12 mouse cellular contexts compared by ENCODE assay signal in the genomic region with DNA sequence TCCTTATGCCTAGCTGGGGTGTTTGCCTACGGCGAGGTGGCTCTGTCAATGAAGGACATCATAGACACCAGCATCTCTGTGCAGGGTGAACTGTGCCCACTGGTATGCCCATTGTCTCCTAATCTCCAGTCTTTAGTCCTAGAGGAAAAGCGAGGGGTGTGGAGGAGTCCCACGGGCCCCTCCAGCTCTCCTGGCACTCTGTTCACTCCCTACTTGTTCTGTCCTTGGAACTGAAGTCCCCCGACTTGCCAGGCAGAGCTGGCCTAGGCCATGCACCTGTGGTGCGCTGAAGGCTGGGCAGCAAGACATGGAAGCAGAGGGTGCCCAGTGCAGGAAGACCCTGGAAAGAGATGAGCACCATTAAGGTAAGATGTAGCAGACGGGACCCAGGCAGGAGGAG.
DNase-seq lines count a peak whose midpoint lies in the region; ATAC-seq and TF ChIP-seq lines count a peak whose summit lies in the region.
"Had no signal": no experiment of that assay in that cellular context is flagged by ENCODE, and none has a peak within 500 bp of the region (broad histone marks: within the 10 kb centered on the region; RNA-seq: fewer than 3 reads in every experiment).

No protein-coding gene starts in this region.

- H3K4me3 ChIP-seq in kidney, embryonic 14.5 days (ENCODE audit: low read length): no peak overlapping the region
- no peak overlapping the region for H3K4me3 ChIP-seq in kidney, adult 2 months (ENCODE audit: insufficient read depth, low read depth, low read length)
- no peak overlapping the region for H3K4me3 ChIP-seq in lung, embryonic 15.5 days
- peak overlapping the region; percentile 10 for H3K4me3 ChIP-seq in intestine, embryonic 15.5 days (replicated peaks)
- H3K4me3 ChIP-seq in stomach, embryonic 14.5 days (ENCODE audit: low read depth, low read length): no peak overlapping the region
- H3K4me3 ChIP-seq: forebrain, embryonic 13.5 days; neural tube, embryonic 15.5 days had no signal

- no peak for TF ChIP-seq POLR2A in kidney, adult 2 months (IDR thresholded peaks at IDR 0.05; ENCODE audit: low read depth, low read length)

- peak overlapping the region; percentile 12; the same call in 1 of the 2 replicates for H3K4me2 ChIP-seq in kidney, embryonic 14.5 days (replicated peaks; ENCODE audit: low read depth, low read length)
- H3K4me2 ChIP-seq in lung, embryonic 15.5 days: peak overlapping the region; percentile 25
- H3K4me2 ChIP-seq in intestine, embryonic 15.5 days (replicated peaks): peak overlapping the region; percentile 56
- 0 out of 2 replicates have a peak overlapping the region, but pooled peaks have one; percentile 5 for H3K4me2 ChIP-seq in stomach, embryonic 14.5 days (replicated peaks; ENCODE audit: low read depth, low read length)
- H3K4me2 ChIP-seq: forebrain, embryonic 13.5 days; neural tube, embryonic 15.5 days had no signal

- 0 out of 2 replicates have a peak, but pooled peaks cover 6% of the 10 kb centered on the region for H3K4me1 ChIP-seq in kidney, embryonic 14.5 days (ENCODE audit: control insufficient read depth, insufficient read depth, low read length)
- H3K4me1 ChIP-seq in kidney, adult 2 months (ENCODE audit: control insufficient read depth, insufficient read depth, low read length): peaks cover 2% of the 10 kb centered on the region; the same call in 1 of the 2 replicates
- peaks cover 13% of the 10 kb centered on the region for H3K4me1 ChIP-seq in lung, embryonic 15.5 days
- peaks cover 8% of the 10 kb centered on the region; the same call in 1 of the 2 replicates for H3K4me1 ChIP-seq in intestine, embryonic 15.5 days (replicated peaks)
- no peaks in the 10 kb centered on the region for H3K4me1 ChIP-seq in stomach, embryonic 14.5 days (ENCODE audit: control insufficient read depth, insufficient read depth, low read length)
- H3K4me1 ChIP-seq: forebrain, embryonic 13.5 days; neural tube, embryonic 15.5 days had no signal

- DNase-seq in kidney, adult 2 months: no peak
- no peak for DNase-seq in lung, adult 18-20 months
- DNase-seq in layer of hippocampus, adult 9-10 months (ENCODE audit: low spot score): no peak
- no peak for DNase-seq in cerebellum, adult 11-12 months
- DNase-seq: cerebellum, adult 8-10 months had no signal

- H3K9ac ChIP-seq in kidney, embryonic 14.5 days (ENCODE audit: low read depth, low read length): no peak overlapping the region
- no peak overlapping the region for H3K9ac ChIP-seq in lung, embryonic 15.5 days
- H3K9ac ChIP-seq in intestine, embryonic 15.5 days: peak overlapping the region; percentile 28
- H3K9ac ChIP-seq in stomach, embryonic 14.5 days (replicated peaks; ENCODE audit: low read depth, low read length): no peak overlapping the region
- H3K9ac ChIP-seq: forebrain, embryonic 13.5 days; neural tube, embryonic 15.5 days had no signal

- no peak for ATAC-seq in kidney, embryonic 14.5 days (ENCODE audit: low FRiP score, low TSS enrichment)
- no peak for ATAC-seq in lung, embryonic 15.5 days (ENCODE audit: borderline replicate concordance, extremely low read depth, low FRiP score, low TSS enrichment)
- ATAC-seq in intestine, embryonic 15.5 days: no peak
- no peak for ATAC-seq in stomach, embryonic 14.5 days (ENCODE audit: insufficient number of reproducible peaks, insufficient read depth, low FRiP score, low read depth)
- ATAC-seq: forebrain, embryonic 13.5 days; midbrain, embryonic 16.5 days had no signal

- H3K27ac ChIP-seq in kidney, embryonic 14.5 days (ENCODE audit: low read depth, low read length): peak overlapping the region; percentile 80
- H3K27ac ChIP-seq in kidney, adult 2 months (ENCODE audit: insufficient read depth, low read depth, low read length): no peak overlapping the region
- peak overlapping the region; percentile 91 for H3K27ac ChIP-seq in lung, embryonic 15.5 days
- H3K27ac ChIP-seq in intestine, embryonic 15.5 days: peak overlapping the region; percentile 93
- peak overlapping the region; percentile 89 for H3K27ac ChIP-seq in stomach, embryonic 14.5 days (ENCODE audit: low read length)
- H3K27ac ChIP-seq: forebrain, embryonic 13.5 days; neural tube, embryonic 15.5 days had no signal

- H3K36me3 ChIP-seq in kidney, embryonic 14.5 days (ENCODE audit: control insufficient read depth, insufficient read depth, low read length): no peaks in the 10 kb centered on the region
- H3K36me3 ChIP-seq in kidney, adult 2 months (ENCODE audit: control insufficient read depth, insufficient read depth, low read length): no peaks in the 10 kb centered on the region
- H3K36me3 ChIP-seq in lung, embryonic 15.5 days: no peaks in the 10 kb centered on the region
- H3K36me3 ChIP-seq in intestine, embryonic 15.5 days: no peaks in the 10 kb centered on the region
- H3K36me3 ChIP-seq in stomach, embryonic 14.5 days (ENCODE audit: control insufficient read depth, insufficient read depth, low read length): no peaks in the 10 kb centered on the region
- H3K36me3 ChIP-seq: neural tube, embryonic 15.5 days had no signal

- 89% methylated on average over 7 of the region's 7 CpGs for WGBS in kidney, embryonic 14.5 days
- WGBS in kidney, adult 2 months: 86% methylated on average over 7 of the region's 7 CpGs
- WGBS in lung, embryonic 15.5 days: 64% methylated on average over 7 of the region's 7 CpGs
- WGBS in intestine, embryonic 15.5 days: 65% methylated on average over 7 of the region's 7 CpGs
- 75% methylated on average over 7 of the region's 7 CpGs for WGBS in stomach, embryonic 14.5 days

- no peak for TF ChIP-seq CTCF in kidney, adult 2 months (conservative IDR thresholded peaks at IDR 0.05; ENCODE audit: insufficient read depth, insufficient read length, low read depth, low read length)

- H3K9me3 ChIP-seq in kidney, embryonic 14.5 days (ENCODE audit: control insufficient read depth, low read length): no peaks in the 10 kb centered on the region
- no peaks in the 10 kb centered on the region for H3K9me3 ChIP-seq in lung, embryonic 15.5 days
- no peaks in the 10 kb centered on the region for H3K9me3 ChIP-seq in intestine, embryonic 15.5 days
- H3K9me3 ChIP-seq in stomach, embryonic 14.5 days (ENCODE audit: control insufficient read depth, low read depth, low read length): no peaks in the 10 kb centered on the region
- H3K9me3 ChIP-seq: forebrain, embryonic 13.5 days; neural tube, embryonic 15.5 days had no signal

- no peaks in the 10 kb centered on the region for H3K27me3 ChIP-seq in kidney, embryonic 14.5 days (ENCODE audit: control insufficient read depth, insufficient read depth, low read length)
- H3K27me3 ChIP-seq in kidney, adult 2 months (replicated peaks; ENCODE audit: control insufficient read depth, insufficient read depth, low read length): no peaks in the 10 kb centered on the region
- H3K27me3 ChIP-seq in lung, embryonic 15.5 days: no peaks in the 10 kb centered on the region
- H3K27me3 ChIP-seq in intestine, embryonic 15.5 days (replicated peaks): no peaks in the 10 kb centered on the region
- no peaks in the 10 kb centered on the region for H3K27me3 ChIP-seq in stomach, embryonic 14.5 days (ENCODE audit: control insufficient read depth, insufficient read depth, low read length)
- H3K27me3 ChIP-seq: forebrain, embryonic 13.5 days; neural tube, embryonic 15.5 days had no signal

Comparison
In these comparisons a context has a peak if more than half of its experiments do, and no peak if none do; other contexts are left out.
1. H3K4me2 ChIP-seq: peak in every context shown above with its lines; median percentile 56 in intestine, embryonic 15.5 days; 25 in lung, embryonic 15.5 days; 12 in kidney, embryonic 14.5 days; 5 in stomach, embryonic 14.5 days.